In genomic region chr2:48539465-48540055, GRCm38 (mm10) we compare ENCODE assay signal across 9 mouse cellular contexts.
DNase-seq lines count a peak whose midpoint lies in the region; ATAC-seq and TF ChIP-seq lines count a peak whose summit lies in the region.
"Had no signal": no experiment of that assay in that cellular context is flagged by ENCODE, and none has a peak within 500 bp of the region (broad histone marks: within the 10 kb centered on the region; RNA-seq: fewer than 3 reads in every experiment).

No protein-coding gene starts in this region.

- TF ChIP-seq POLR2A in brain, embryonic 14.5 days (IDR thresholded peaks at IDR 0.05; ENCODE audit: borderline replicate concordance, extremely low read depth, insufficient read depth, insufficient read length, poor library complexity, severe bottlenecking) = no peak

- 0 out of 2 replicates have a peak overlapping the region, but pooled peaks have one; percentile 22 for H3K27ac ChIP-seq in limb, embryonic 15.5 days

- H3K4me2 ChIP-seq in limb, embryonic 15.5 days = no peak overlapping the region

- WGBS in limb, embryonic 15.5 days = 68% methylated on average over 4 of the region's 4 CpGs

- no peaks in the 10 kb centered on the region for H3K36me3 ChIP-seq in limb, embryonic 15.5 days

- no peak for ATAC-seq in limb, embryonic 15.5 days (ENCODE audit: insufficient number of reproducible peaks, low FRiP score, low TSS enrichment, low read depth)
- ATAC-seq in monocyte, adult 5-6 weeks (replicated peaks; ENCODE audit: insufficient number of reproducible peaks, low FRiP score, low TSS enrichment, poor library complexity, severe bottlenecking) = no peak

- H3K4me3 ChIP-seq in limb, embryonic 15.5 days = no peak overlapping the region
- H3K4me3 ChIP-seq: erythroblast, embryonic 14.5 days had no signal

- H3K27me3 ChIP-seq in limb, embryonic 15.5 days = no peaks in the 10 kb centered on the region

- intact Hi-C loops in heart, postnatal 36 days (cut with DNase I) = loop anchor here (2.0 to 10.0 kb wide), 6 partner anchors 65 to 537 kb away; partner anchors contain the start of gene Acvr2a

- peak; percentile 96 for DNase-seq in adipocyte (ENCODE audit: low spot score)
- DNase-seq in brain, embryonic 14.5 days (ENCODE audit: low read depth) = peak; percentile 49
- DNase-seq in heart, postnatal 36 days = peak; percentile 44
- DNase-seq in thymus, postnatal 36 days = no peak
- DNase-seq in frontal cortex, postnatal 25 days (ENCODE audit: low spot score in 2 of 2) = no peak
- DNase-seq in right cerebral cortex, adult 18-20 months = no peak

- no peak for TF ChIP-seq CTCF in brain, embryonic 14.5 days (IDR thresholded peaks at IDR 0.05; ENCODE audit: borderline replicate concordance, extremely low read depth, insufficient read depth, insufficient read length)

- H3K9me3 ChIP-seq in limb, embryonic 15.5 days = no peaks in the 10 kb centered on the region

- H3K4me1 ChIP-seq in limb, embryonic 15.5 days = peaks cover 5% of the 10 kb centered on the region; the same call in 1 of the 2 replicates

- H3K9ac ChIP-seq in limb, embryonic 15.5 days = no peak overlapping the region

Comparison
In these comparisons a context has a peak if more than half of its experiments do, and no peak if none do; other contexts are left out.
1. DNase-seq: peak in adipocyte (single experiment), brain, embryonic 14.5 days (single experiment) and heart, postnatal 36 days (2 of 2); none in thymus, postnatal 36 days (0 of 2), frontal cortex, postnatal 25 days (0 of 2) and right cerebral cortex, adult 18-20 months (single experiment).